Mouse (Mus musculus): ENCODE measurements around the gene Ccdc187. TPM values are rescaled to one million over a fixed set of nuclear protein-coding genes. Genes with fewer than 3 reads are reported as not detected.

The Ccdc187 gene
- total RNA-seq, 2 experiments from 2014 or later, result 0.52 to 0.94 TPM

DNA sequence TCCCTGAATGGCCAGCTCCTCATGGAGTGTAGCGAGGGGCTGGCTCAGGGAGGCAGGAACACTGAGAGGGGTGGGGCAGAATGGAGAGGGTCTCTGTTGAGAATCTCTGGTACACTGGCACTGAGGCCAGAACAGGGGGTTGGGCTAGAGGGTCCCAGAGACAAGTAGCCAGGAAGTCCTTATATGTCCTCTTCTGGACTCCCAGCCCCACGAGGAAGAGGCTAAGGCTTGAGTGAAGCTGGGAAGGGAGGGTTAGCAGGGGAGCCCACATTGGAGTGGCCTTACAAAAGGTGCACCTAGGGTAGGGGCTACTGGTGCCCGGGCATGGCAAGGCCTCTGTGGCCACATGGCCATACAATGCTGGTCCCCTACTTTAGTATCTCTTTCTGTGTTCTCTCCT lies 23.0 kb upstream of the Ccdc187 start:
- DNase-seq (ENCODE audit: extremely low spot score in 1 of 2, low spot score in 1 of 2), result no peak

DNA sequence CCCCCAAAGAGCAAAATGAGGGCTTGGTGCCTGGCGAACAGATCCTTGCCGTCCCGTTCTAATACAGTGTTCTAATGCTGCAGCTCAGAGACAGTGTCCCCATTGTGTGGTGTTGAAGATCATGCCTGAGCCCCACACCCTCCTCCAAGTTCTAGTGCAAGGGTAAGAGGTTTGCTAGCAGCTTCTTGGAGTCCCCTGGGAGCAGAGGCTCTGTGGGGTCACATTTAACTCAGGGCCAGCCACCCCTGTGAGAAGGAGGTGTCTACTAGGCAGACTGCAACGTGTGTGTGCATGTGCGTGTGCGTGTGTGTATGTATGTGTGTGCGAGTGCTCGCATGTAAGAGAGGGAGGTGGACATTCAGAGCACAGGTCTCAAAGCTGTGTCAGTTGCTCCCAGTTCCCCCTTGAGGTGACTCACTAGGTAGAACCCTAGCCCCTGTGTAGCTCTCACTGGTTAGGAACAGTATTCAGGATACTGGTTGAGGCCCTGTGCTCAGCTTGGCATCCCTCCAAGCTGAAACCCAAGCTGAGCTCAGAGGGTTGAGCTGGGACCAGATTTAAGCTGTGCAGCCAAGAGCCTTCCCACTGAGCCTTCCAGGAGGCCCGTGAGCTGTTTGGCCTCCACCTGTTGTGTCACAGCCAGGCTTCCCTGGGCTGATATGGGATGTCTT lies 22.4 kb upstream of the Ccdc187 start:
- DNase-seq (ENCODE audit: extremely low spot score in 1 of 2, low spot score in 1 of 2), result no peak

DNA sequence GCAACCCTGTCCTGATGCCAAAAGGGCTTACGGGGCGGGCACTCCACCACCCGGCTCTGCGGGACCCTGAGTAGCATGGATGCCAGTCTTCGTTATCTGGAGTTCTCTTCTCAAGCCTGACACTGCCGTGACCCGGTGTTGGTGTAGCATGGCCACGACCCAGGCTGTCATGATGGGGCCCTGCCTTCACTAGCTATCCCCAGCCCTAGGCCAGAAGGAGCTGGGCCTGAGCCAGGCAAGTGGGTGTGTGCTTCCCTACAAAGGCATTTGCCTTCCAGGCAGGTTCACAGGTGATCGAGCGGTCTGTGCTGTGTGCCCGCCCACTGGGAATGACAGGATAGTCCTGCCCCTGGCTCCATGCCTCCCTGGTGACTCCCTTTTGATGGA lies 21.6 kb upstream of the Ccdc187 start:
- no peak for DNase-seq (ENCODE audit: extremely low spot score in 1 of 2, low spot score in 1 of 2)

DNA sequence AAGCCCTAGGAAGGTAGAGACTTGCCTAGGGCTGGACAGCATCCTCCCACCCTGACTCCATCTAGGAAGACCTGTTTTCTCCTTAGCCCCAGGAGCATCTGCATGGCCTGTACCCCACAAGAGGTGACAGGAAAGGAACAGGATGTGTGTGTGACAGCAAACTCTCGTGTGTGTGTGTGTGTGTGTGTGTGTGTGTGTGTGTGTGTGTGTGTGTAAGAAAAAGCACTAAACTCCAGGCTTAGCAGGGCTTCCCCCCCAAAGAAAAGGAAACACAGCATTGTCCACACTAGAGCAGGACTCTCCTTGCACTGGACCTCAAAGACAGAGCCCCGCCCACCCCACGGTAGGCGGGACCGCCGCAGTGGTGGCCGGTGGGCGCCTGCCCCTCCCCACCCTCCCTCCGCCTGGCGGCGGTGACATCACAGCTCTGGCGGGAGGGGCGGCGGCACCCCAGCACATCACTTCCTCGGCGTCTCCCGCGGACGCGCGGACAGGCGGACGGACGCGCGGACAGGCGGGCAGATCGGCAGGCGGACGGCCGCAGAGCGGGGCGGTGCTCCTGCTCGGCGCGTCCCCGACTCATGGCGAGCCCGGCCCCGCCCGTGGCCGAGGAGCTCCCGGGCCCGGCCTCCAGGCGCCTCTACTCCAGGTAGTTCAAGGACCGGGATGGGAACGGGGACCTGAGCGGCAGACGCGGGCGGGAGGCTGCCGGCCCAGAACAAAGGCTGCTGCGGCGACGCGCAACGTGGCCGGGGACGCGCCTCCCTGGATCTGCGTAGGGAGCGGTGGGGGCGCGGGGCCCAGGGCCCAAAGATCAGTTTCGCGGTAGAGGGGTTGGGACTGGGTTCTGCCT lies 20.9 kb upstream of the Ccdc187 start, which contains the start of gene Gpsm1:
Gene Gpsm1 (plus strand): TSS at position 444 of the 853 bp plus-strand sequence.
- peak in 1 of 2 experiments; percentile 60 for DNase-seq (ENCODE audit: extremely low spot score in 1 of 2, low spot score in 1 of 2)

DNA sequence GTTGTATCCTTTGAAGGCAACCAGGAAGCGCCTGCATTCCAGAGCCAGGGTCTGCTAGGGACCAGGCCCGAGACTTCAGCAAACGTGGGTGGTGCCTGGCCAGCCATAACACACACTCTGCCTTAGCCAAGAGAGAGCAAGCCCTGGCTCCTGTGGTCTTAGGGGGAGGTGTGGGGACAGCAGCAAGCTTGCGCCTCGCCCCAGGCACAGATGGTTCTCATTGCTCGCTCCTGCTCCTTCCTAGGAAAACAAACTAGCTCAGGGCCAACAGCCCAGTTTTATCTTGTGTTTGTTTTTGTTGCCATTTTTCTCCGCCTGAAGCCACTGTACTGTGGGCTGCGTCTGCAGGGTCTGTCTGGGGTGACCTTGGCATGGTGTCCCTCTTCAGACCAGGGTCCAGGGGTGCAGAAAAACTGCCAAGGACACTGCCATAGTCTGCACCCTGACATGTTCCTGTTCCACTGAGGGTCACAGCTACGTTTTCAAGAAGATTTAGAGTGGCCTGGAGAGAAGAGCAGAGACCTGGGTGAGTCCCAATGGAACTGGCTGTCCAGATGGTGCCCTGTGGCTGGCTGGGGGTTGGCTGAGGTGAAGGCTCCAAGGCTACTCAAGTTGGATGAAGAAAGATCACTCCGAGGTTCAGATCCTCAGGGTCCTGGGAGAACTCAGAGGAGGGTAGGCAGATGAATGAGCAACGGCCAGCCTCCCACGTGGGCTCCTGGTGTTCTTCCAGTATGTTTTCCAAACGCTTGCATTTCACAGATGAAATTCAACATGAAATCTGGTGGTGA lies 20.1 kb upstream of the Ccdc187 start:
- DNase-seq (ENCODE audit: extremely low spot score in 1 of 2, low spot score in 1 of 2), result no peak

DNA sequence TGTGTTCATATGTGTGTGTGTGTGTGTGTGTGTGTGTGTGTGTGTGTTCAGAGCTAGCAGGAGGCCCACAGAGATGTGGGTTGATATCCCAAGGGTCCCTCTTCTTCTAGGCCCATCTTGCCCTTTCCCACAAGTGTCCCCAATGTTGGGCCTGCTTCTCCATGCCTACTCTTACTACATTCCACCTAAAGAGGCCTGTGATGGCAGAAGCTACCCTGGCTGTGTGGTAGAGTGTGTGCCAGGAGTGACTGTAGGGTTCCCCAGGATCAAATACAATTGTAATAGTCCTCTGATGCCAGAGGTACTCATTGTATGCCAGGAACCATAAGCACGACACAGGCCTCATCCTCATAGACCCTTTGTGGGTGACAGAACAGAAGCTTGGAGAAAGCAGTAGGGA lies 19.0 kb upstream of the Ccdc187 start:
- no peak for DNase-seq (ENCODE audit: extremely low spot score in 1 of 2, low spot score in 1 of 2)

DNA sequence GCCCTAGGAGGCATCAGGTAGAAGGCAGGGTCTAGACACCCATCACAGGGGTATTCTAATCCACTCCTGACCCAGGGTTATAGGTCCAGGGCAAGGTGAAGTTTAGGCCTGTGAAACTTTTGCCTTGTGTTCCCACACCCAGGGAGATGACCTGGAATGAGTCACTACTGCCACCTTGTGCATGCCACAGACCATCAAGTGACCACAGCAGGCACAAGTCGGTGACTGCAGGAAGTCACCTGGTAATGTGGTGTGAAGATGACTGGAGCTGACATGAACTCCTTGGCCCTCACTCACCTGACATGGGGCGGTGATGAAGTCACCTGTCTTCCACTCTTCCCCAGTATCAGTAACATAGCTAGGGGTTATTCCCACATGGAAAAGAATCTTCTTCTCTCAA lies 18.5 kb upstream of the Ccdc187 start:
- DNase-seq (ENCODE audit: extremely low spot score in 1 of 2, low spot score in 1 of 2), result no peak

DNA sequence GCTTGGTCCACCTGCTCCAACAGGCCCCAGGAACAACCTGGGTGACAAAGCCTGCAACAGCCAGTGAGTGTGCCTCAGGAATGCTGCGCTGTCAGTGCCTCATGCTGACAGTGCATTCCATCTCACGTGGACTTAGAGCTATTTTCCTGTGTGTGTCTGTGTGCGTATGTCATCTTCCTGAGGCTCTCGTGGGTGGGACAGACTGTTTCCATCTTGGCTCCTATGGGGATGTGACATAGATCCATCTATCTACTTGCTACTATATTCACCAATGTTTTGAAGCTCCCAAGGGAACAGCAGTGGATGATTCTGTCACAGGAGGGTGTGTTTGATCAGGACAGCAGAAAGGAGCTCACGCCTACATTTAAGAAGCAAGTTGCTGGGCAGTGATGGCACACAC lies 17.6 kb upstream of the Ccdc187 start:
- DNase-seq (ENCODE audit: extremely low spot score in 1 of 2, low spot score in 1 of 2), result no peak

DNA sequence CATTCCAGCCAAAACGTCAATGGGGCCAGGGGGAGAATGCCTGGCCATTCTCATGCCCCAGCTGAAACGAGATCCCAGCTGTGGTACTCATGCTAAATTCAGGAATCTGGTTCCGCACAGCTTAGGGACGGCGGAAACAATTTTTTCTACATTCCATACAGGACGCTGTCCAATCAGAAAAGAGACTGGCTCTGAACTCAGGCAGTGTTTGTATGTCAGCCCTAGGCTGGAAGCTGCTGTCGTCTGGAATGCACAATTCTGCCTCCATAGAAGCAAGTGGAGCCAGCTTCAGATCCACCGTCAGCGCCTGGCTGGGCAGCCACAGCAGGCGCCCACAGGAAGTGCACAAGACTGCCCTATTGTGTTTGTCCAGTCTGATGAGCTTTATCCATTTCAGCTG lies 15.4 kb upstream of the Ccdc187 start:
- no peak for DNase-seq (ENCODE audit: extremely low spot score in 1 of 2, low spot score in 1 of 2)

DNA sequence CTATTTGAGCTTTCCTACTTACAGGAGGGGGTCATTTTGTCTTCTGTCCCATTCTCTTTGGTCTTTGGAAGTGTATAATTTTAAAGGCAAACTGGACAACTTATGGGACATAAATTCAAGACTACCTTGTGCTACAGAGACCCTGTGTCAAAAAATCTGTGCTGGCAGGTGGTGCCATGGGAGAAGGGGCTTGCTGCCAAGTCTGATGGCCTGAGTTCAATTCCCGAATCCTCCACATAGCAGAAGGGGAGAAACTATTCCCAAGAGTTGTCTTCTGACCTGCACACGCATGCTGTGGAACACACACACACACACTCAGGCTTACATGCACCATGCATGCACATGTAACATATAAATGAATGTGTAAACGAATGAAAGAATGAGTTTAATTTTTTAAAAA lies 12.3 kb upstream of the Ccdc187 start:
- DNase-seq (ENCODE audit: extremely low spot score in 1 of 2, low spot score in 1 of 2), result no peak

DNA sequence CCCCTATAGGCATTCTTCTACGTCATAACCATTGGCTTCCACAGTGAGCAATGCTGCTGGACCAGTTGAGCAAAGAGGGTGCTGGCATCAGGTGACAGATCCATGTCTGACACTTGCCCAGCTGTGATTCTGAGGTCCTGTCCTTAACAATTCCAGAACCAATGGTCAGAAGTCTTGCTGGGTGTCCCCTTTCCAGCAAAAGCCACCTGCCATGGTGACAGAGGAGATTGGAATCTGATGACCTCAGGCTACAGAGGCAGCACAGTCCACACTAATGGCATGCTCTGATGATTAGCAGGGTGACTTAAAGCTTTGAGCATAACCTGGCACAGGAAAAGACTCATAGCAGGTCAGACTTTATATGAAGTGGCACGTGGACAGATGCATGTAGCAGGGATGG lies 11.2 kb upstream of the Ccdc187 start:
- DNase-seq (ENCODE audit: extremely low spot score in 1 of 2, low spot score in 1 of 2), result no peak

DNA sequence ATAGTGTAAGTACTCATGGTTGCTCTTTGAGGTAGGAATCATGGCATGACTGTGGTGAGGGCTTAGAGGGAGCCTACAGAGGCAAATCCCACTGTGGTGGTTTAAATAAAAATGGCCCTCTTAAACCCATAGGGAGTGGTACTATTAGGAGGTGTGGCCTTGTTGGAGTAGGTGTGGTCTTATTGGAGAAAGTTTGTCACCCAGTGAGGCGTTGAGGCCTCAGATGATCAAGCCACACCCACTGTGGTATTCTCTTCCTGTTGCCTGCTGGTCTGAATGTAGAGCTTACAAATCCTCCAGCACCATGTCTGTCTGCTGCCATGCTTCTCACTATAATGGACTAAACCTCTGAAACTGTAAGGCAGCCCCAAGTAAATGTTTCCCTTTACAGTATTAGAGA lies 10.4 kb upstream of the Ccdc187 start:
- no peak for DNase-seq (ENCODE audit: extremely low spot score in 1 of 2, low spot score in 1 of 2)

DNA sequence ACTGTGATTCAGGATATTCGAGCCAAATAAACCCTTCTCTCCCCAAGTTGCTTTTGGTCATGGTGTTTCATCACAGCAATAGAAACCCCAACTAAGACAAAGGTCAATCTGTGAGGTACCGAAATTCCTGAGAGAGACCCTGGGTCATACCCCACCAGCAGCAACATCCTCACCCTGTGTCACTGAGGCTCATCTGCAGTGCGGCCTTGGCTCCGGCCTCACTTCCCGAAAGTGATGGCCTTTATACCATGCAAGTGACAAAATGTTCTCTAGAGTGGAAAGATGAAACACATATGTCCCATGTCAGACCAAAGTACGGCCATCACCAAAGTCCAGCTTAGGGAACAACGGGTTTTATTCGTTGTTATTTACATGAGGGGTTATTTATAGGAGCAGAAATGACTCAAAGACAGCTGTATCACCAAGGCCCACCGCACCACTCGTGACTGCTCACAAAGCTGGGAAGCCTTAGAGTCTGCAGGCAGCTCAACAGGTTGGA lies 7.7 kb upstream of the Ccdc187 start:
- DNase-seq (ENCODE audit: extremely low spot score in 1 of 2, low spot score in 1 of 2), result no peak

DNA sequence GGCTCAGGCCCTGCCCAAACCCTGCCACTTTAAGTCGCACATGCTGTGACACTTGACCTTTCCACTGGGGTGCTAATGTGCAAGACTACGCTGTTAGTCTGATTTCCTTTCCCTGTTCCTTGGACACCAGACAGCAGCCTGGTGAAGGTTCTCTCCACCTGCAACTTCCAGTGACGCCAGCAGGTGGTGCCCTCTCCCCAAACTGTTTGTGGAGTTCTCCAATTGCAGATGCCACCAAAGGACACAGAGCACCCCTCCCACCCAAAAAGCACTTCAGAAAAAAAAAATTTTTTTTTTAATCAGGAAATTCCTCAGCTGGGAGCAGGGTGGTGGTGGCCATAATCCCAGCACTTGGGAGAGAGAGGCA lies 6.4 kb upstream of the Ccdc187 start:
- peak; percentile 81 to 95 for DNase-seq (ENCODE audit: extremely low spot score in 1 of 2, low spot score in 1 of 2)

DNA sequence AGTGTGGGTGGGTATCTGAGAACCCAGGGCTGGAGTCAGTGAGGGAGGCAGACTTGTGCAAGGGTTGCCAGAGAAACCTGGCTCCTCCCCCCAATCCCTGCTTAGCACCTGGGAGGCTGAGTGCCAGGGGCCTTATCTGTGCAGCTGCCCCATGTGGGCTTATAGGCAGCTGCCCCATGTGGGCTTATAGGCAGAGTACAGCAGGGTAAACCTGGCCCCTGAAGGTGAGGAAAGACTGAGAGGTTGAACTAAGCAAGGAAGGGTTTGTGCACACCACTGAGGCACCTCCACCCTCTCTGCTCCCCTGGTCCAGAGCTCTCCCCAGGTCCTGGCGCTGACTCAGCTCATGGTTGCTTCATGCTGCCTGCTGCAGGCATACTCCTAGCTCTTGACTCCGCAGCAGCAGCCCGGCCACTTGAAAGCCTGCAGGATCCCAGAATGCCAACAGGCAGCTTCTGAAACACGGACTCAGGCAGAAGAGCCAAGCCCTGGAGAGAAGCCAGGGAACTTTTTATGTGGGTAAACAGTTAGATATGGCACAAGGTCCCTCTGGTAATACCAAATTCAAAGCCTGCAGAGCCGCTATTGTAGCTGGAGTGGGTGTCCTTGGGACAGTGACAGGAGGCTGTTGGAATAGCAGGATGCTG lies 5.9 kb upstream of the Ccdc187 start:
- DNase-seq (ENCODE audit: extremely low spot score in 1 of 2, low spot score in 1 of 2), result no peak

DNA sequence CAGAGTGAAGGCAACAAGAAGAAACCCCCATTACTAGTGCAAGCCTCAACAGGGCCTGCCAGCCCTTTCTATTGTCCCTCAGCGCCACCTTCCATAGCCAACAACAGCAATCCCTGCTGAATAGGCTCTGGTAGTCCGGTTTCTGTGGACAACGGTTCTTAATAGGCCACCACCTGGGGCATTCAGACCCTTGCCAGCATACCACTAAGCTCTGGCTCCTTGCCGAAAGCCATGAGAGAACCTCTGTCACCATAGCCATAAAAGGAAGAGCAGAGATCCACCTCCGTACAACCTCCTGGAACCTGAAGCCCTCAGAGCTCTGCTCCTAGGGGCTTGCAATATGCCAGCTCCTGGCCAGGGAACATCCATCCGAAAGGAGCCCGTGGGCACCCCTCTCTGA lies 5.0 kb upstream of the Ccdc187 start:
- no peak for DNase-seq (ENCODE audit: extremely low spot score in 1 of 2, low spot score in 1 of 2)

DNA sequence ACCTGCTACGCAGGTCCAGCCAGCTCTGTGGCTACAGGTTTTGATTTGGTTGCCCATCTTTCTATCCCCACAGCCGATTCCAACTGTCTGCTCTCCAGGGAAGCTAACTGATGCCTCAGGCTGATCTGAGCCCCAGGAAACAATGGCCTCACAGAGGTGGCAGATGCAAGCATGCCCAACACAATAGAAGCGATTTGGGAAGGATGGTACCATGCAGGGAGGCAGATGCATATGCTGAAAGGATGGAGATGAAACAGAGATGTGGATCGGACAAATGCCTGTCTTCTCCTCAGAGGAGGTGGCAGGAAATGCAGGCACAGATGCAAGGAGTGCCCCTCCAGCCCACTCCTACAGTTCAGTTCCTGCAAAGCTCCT lies 4.5 kb upstream of the Ccdc187 start:
- no peak for DNase-seq (ENCODE audit: extremely low spot score in 1 of 2, low spot score in 1 of 2)

DNA sequence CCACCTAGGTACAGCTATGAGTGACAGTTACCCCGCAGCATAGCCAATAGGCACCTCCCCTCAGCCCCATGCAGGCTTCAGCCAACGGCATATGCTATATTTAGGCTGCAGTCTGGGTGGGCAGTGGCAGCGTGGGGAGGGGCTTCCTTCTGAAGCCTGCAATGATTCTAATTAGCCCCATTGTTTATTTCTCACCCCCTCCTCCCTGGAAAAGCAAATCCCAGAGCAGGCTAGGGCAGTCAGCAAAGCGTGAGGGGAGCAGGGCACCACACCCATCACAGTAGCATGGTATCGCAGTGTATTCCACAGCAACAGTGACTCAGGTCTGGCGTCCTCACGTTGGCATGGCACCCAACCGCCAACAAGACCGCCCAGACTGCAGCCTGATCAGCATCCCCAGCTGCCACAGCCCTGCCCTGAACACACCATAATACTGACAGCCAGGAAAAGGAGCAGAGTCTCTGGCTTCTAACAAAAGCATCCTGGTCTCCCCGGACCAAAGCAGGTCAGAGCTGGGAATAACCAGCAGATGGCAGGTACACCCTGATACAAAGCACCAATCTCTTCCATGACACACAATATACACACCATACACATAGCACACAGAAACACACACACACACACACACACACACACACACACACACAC lies 4.0 kb upstream of the Ccdc187 start:
- peak; percentile 34 to 50 for DNase-seq (ENCODE audit: extremely low spot score in 1 of 2, low spot score in 1 of 2)

DNA sequence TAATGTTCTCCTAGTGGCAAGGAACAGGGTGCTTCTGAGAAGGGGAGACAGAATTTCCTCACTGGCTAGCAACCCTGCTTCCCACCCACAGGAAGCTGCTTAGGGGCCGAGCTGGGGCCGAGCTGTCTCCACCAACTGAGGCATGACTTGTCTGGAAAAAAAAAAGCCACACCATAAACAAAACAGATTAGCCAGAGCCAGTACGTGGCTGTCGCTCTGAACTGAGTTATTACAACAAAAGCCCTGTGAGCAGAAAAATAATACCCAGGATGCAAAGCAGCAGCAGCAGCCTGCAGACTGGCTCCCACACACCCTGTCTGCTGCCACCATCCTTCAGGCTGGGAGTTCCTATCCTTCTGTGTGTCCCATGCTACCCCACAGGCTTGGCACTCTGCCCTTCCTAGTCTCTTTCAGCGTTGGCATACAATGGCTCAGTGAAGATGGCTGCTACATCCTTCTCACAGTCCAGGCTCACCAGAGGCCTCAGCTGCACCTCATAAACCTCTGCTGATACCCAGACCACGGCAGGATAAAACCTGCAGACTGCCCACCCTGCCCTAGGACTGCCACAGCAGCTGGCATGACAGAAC lies 2.3 kb upstream of the Ccdc187 start:
- peak; percentile 64 to 65 for DNase-seq (ENCODE audit: extremely low spot score in 1 of 2, low spot score in 1 of 2)

DNA sequence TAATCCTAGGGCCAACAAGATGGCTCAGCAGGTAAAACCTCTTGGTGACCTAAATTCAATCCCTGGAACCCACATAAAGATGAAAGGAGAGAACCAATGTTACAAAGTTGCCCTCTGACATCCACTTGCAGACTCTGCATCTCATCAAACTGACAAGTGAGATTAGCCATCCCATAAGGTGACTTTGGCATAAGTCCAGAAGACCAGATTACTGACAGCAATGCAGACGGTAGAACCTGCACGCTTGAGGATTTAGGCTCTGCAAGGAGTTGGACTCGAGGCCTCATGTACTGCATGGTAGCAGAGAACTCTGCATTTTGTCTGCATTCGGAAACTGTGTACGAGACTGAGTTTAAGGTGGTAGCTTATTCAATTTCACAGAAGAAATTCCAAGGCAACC lies 4.2 kb downstream of the Ccdc187 start:
- DNase-seq (ENCODE audit: extremely low spot score in 1 of 2, low spot score in 1 of 2), result no peak

Measured in layer of hippocampus, postnatal 25 days (tissue).